Mouse (Mus musculus) CH12.LX (cell line): ENCODE data around the gene Ncdn.

ENCODE experiments used
- BHLHE40 ChIP-seq: IDR thresholded peaks from 2 replicates; pipeline ENCODE4 v1.6.1; 2011; ENCODE audit warnings: mild to moderate bottlenecking, low read depth, low read length, improper control_type of control experiment
- CHD1 ChIP-seq: IDR thresholded peaks from 2 replicates; pipeline ENCODE4 v1.6.1; 2012; ENCODE audit warnings: low read depth, low read length, improper control_type of control experiment, inconsistent platforms
- CTCF ChIP-seq, 2 experiments: IDR thresholded peaks in 1 of 2; conservative IDR thresholded peaks in 1 of 2; 2 replicates each; pipeline ENCODE4 v1.5.1; 2011 to 2012; ENCODE audit warnings: low read depth in 2 of 2, low read length in 2 of 2, improper control_type of control experiment in 1 of 2, inconsistent platforms in 1 of 2, mild to moderate bottlenecking in 1 of 2, moderate library complexity in 1 of 2
- ELF1 ChIP-seq: IDR thresholded peaks from 2 replicates; pipeline ENCODE4 v1.6.1; 2014; ENCODE audit warnings: low read depth, mild to moderate bottlenecking, inconsistent platforms, low read length, improper control_type of control experiment
- HCFC1 ChIP-seq: IDR thresholded peaks from 2 replicates; pipeline ENCODE4 v1.6.1; 2012; ENCODE audit warnings: low read depth, mild to moderate bottlenecking, inconsistent platforms, low read length, improper control_type of control experiment
- JUND ChIP-seq: conservative IDR thresholded peaks from 2 replicates; pipeline ENCODE4 v1.6.1; 2011; ENCODE audit warnings: low read depth, low read length, improper control_type of control experiment
- MAX ChIP-seq: IDR thresholded peaks from 2 replicates; pipeline ENCODE4 v1.6.1; 2011; ENCODE audit warnings: low read length, improper control_type of control experiment
- POLR2A ChIP-seq: IDR thresholded peaks from 2 replicates; pipeline ENCODE4 v1.6.1; 2011; ENCODE audit warnings: low read depth, mild to moderate bottlenecking, improper control_type of control experiment, low read length
- POLR2AphosphoS2 ChIP-seq: IDR thresholded peaks from 2 replicates; pipeline ENCODE4 v1.6.1; 2011; ENCODE audit warnings: low read depth, low read length, improper control_type of control experiment
- RAD21 ChIP-seq: IDR thresholded peaks from 2 replicates; pipeline ENCODE4 v1.6.1; 2011; ENCODE audit warnings: low read depth, mild to moderate bottlenecking, low read length, improper control_type of control experiment, moderate library complexity
- TCF12 ChIP-seq: IDR thresholded peaks from 2 replicates; pipeline ENCODE4 v1.6.1; 2014; ENCODE audit warnings: low read depth, mild to moderate bottlenecking, inconsistent platforms, low read length, improper control_type of control experiment
- USF1 ChIP-seq: IDR thresholded peaks from 2 replicates; pipeline ENCODE4 v1.6.1; 2014; ENCODE audit warnings: low read depth, mild to moderate bottlenecking, inconsistent platforms, low read length, improper control_type of control experiment
- USF2 ChIP-seq: conservative IDR thresholded peaks from 2 replicates; pipeline ENCODE4 v1.6.1; 2011; ENCODE audit warnings: low read depth, low read length, improper control_type of control experiment

- TF ChIP-seq CTCF (conservative IDR thresholded peaks at IDR 0.05 in 1 of 2, IDR thresholded peaks at IDR 0.05 in 1 of 2; ENCODE audit: low read depth in 2 of 2, low read length in 2 of 2) (no peak), USF1 (no peak), BHLHE40 (no peak), POLR2A (no peak), CHD1 (no peak), POLR2AphosphoS2 (no peak), TCF12 (no peak), HCFC1 (no peak), RAD21 (no peak), MAX (no peak), ELF1 (no peak), JUND (no peak), USF2 (no peak)
Observed at GRCm38 (mm10) chr4:126754736-126755374, 1.6 kb upstream of the Ncdn start.
